Mouse (Mus musculus) thymus, adult 2 months (tissue): ENCODE data around the gene Ier2.

Experiments
- CTCF ChIP-seq: fragments of 200-500 bp; IDR thresholded peaks from 2 replicates; pipeline ENCODE4 v1.5.1; 2012; ENCODE audit warnings: mild to moderate bottlenecking, control low read depth, low read length, moderate library complexity, borderline replicate concordance; ENCODE audit not compliant: control insufficient read depth, poor library complexity, insufficient read depth; ENCODE audit errors: extremely low read depth
- POLR2A ChIP-seq: fragments of 200-500 bp; IDR thresholded peaks from 2 replicates; pipeline ENCODE4 v1.6.1; 2012; ENCODE audit warnings: mild to moderate bottlenecking, low read length, control low read depth, moderate library complexity; ENCODE audit not compliant: control insufficient read depth, poor library complexity, insufficient read depth; ENCODE audit errors: extremely low read depth

GRCm38 (mm10) chr8:84656191-84656525 is 6.5 kb downstream of the Ier2 start:
- TF ChIP-seq POLR2A (no peak), CTCF (peak; percentile 19; the same call in 1 of the 2 replicates)
